Mouse (Mus musculus): ENCODE measurements at regions not wholly inside any gene's neighbourhood (a gene's known extent, or its start where the extent isn't known, plus 50 kb on each side); places are given as distances from the start of the nearest gene placed in this dataset.

GRCm38 (mm10) chr7:40253486-40253885 is 644.6 kb upstream of the Vstm2b start:
- no peak for DNase-seq (ENCODE audit: low read depth, low spot score)

- DNase-seq (ENCODE audit: low read depth, low spot score) = no peak
Measured at GRCm38 (mm10) chr7:40257733-40258376, 640.3 kb upstream of the Vstm2b start.

- DNase-seq (ENCODE audit: low read depth, low spot score) = peak; percentile 16
Measured at GRCm38 (mm10) chr7:40258377-40258739, 639.8 kb upstream of the Vstm2b start.

GRCm38 (mm10) chr7:40273459-40274072 is 624.6 kb upstream of the Vstm2b start:
- peak; percentile 79 for DNase-seq (ENCODE audit: low read depth, low spot score)

GRCm38 (mm10) chr7:40275078-40275477 is 623.0 kb upstream of the Vstm2b start:
- no peak for DNase-seq (ENCODE audit: low read depth, low spot score)

GRCm38 (mm10) chr7:40275658-40276057 is 622.5 kb upstream of the Vstm2b start:
- no peak for DNase-seq (ENCODE audit: low read depth, low spot score)

- DNase-seq (ENCODE audit: low read depth, low spot score) = no peak
Measured at GRCm38 (mm10) chr7:40276116-40276515, 622.0 kb upstream of the Vstm2b start.

- no peak for DNase-seq (ENCODE audit: low read depth, low spot score)
Measured at GRCm38 (mm10) chr7:40290166-40290565, 608.0 kb upstream of the Vstm2b start.

GRCm38 (mm10) chr7:40310558-40310957 is 587.6 kb upstream of the Vstm2b start:
- DNase-seq (ENCODE audit: low read depth, low spot score) = peak; percentile 23

GRCm38 (mm10) chr7:40321171-40321570 is 577.0 kb upstream of the Vstm2b start:
- peak; percentile 69 for DNase-seq (ENCODE audit: low read depth, low spot score)

GRCm38 (mm10) chr7:40325188-40325705 is 572.9 kb upstream of the Vstm2b start:
- peak; percentile 64 for DNase-seq (ENCODE audit: low read depth, low spot score)

- DNase-seq (ENCODE audit: low read depth, low spot score) = peak; percentile 34
Measured at GRCm38 (mm10) chr7:40332455-40332854, 565.7 kb upstream of the Vstm2b start.

- DNase-seq (ENCODE audit: low read depth, low spot score) = peak; percentile 23
Measured at GRCm38 (mm10) chr7:40352306-40352705, 545.8 kb upstream of the Vstm2b start.

- DNase-seq (ENCODE audit: low read depth, low spot score) = no peak
Measured at GRCm38 (mm10) chr7:40362719-40363118, 535.4 kb upstream of the Vstm2b start.

GRCm38 (mm10) chr7:40372713-40373112 is 525.4 kb upstream of the Vstm2b start:
- DNase-seq (ENCODE audit: low read depth, low spot score) = no peak

GRCm38 (mm10) chr7:40377839-40378238 is 520.3 kb upstream of the Vstm2b start:
- no peak for DNase-seq (ENCODE audit: low read depth, low spot score)

GRCm38 (mm10) chr7:40381244-40381643 is 516.9 kb upstream of the Vstm2b start:
- DNase-seq (ENCODE audit: low read depth, low spot score) = peak; percentile 50

- DNase-seq (ENCODE audit: low read depth, low spot score) = peak; percentile 29
Measured at GRCm38 (mm10) chr7:40388152-40388551, 510.0 kb upstream of the Vstm2b start.

GRCm38 (mm10) chr7:40389795-40390194 is 508.3 kb upstream of the Vstm2b start:
- DNase-seq (ENCODE audit: low read depth, low spot score) = peak; percentile 46

- DNase-seq (ENCODE audit: low read depth, low spot score) = peak; percentile 53
Measured at GRCm38 (mm10) chr7:40390927-40391326, 507.2 kb upstream of the Vstm2b start.

- DNase-seq (ENCODE audit: low read depth, low spot score) = no peak
Measured at GRCm38 (mm10) chr7:40391626-40392025, 506.5 kb upstream of the Vstm2b start.

- DNase-seq (ENCODE audit: low read depth, low spot score) = peak; percentile 41
Measured at GRCm38 (mm10) chr7:40392207-40392606, 505.9 kb upstream of the Vstm2b start.

- no peak for DNase-seq (ENCODE audit: low read depth, low spot score)
Measured at GRCm38 (mm10) chr7:40392699-40393098, 505.4 kb upstream of the Vstm2b start.

All from brain, adult 2 months (tissue).